Mouse (Mus musculus) midbrain, embryonic 15.5 days (tissue): Measurements from ENCODE around the gene Gpr89. TPM values are rescaled to one million over a fixed set of nuclear protein-coding genes. Genes with fewer than 3 reads are reported as not detected.

Experiments
- polyA plus RNA-seq: library from polyadenylated mRNA; unstranded; fragments of >200 nt; fragmentation: Nextera tagmentation; extraction: Ambion mirVana; gene quantifications from 2 replicates; pipeline ENCODE4 v1.2.1, GENCODE M21; 2015

The Gpr89 gene
- polyA plus RNA-seq, 1 experiment from 2014 or later = 37.6 TPM

Other genes starting within 250 kb of the Gpr89 start
- 2.1 TPM in 2 replicates for gene Ankrd35, start 235.2 kb downstream of the Gpr89 start, polyA plus RNA-seq
- gene Pias3, start 209.0 kb downstream of the Gpr89 start, polyA plus RNA-seq = 37.8 and 38.7 TPM in 2 replicates
- 13.5 and 15.4 TPM in 2 replicates for gene Nudt17, start 196.8 kb downstream of the Gpr89 start, polyA plus RNA-seq
- gene Polr3c, start 177.7 kb downstream of the Gpr89 start, polyA plus RNA-seq = 33.7 and 33.8 TPM in 2 replicates
- 67.1 and 73.4 TPM in 2 replicates for gene Rnf115, start 177.7 kb downstream of the Gpr89 start, polyA plus RNA-seq
- 0.17 and 0.36 TPM in 2 replicates for gene Pdzk1, start 76.1 kb downstream of the Gpr89 start, polyA plus RNA-seq
- gene Cd160, start 76.0 kb downstream of the Gpr89 start, polyA plus RNA-seq = 0.19 and 0.22 TPM in 2 replicates
- gene Gja5, start 653 bp downstream of the Gpr89 start, polyA plus RNA-seq = 3.1 and 4.7 TPM in 2 replicates
- gene Gja8, start 20.7 kb upstream of the Gpr89 start, polyA plus RNA-seq = 0.04 and 0.05 TPM in 2 replicates